Mouse (Mus musculus) heart, adult 2 months (tissue): ENCODE data around the gene Bnc2. TPM values are rescaled to one million over a fixed set of nuclear protein-coding genes. Genes with fewer than 3 reads are reported as not detected.

Experiments used
- DNase-seq, 2 experiments: peaks; one replicate each; pipeline ENCODE4 v3.0.0; 2021
- H3K27ac ChIP-seq: fragments of 200-600 bp; 2 replicates; pipeline ENCODE4 v1.8.1; 2022
- H3K27me3 ChIP-seq: fragments of 200-500 bp; 2 replicates; pipeline ENCODE4 v1.6.1; 2012; ENCODE audit warnings: mild to moderate bottlenecking, low read length, inconsistent platforms, mixed read lengths; ENCODE audit not compliant: control insufficient read depth, insufficient read depth
- H3K36me3 ChIP-seq: fragments of 200-500 bp; 2 replicates; pipeline ENCODE4 v1.6.1; 2012; ENCODE audit warnings: low read length, inconsistent platforms; ENCODE audit not compliant: control insufficient read depth, insufficient read depth
- H3K4me1 ChIP-seq: fragments of 200-500 bp; 2 replicates; pipeline ENCODE4 v1.6.1; 2011; ENCODE audit warnings: low read length; ENCODE audit not compliant: control insufficient read depth, insufficient read depth
- H3K4me3 ChIP-seq: fragments of 200-600 bp; 2 replicates; pipeline ENCODE4 v1.8.1; 2022
- H3K79me2 ChIP-seq: fragments of 200-500 bp; replicated peaks from 2 replicates; pipeline ENCODE4 v1.6.1; 2012; ENCODE audit warnings: mild to moderate bottlenecking, inconsistent platforms, low read length, moderate library complexity, mixed read lengths; ENCODE audit not compliant: control insufficient read depth, insufficient read depth
- H3K9ac ChIP-seq: fragments of 200-500 bp; 2 replicates; pipeline ENCODE4 v1.6.1; 2012; ENCODE audit warnings: low read depth, mild to moderate bottlenecking, control low read depth, inconsistent platforms, low read length, mixed read lengths
- CTCF ChIP-seq: fragments of 200-600 bp; IDR thresholded peaks from 2 replicates; pipeline ENCODE4 v1.8.1; 2022; ENCODE audit warnings: antibody characterized with exemption, mild to moderate bottlenecking, moderate library complexity
- EP300 ChIP-seq: fragments of 200-500 bp; IDR thresholded peaks from 2 replicates; pipeline ENCODE4 v1.6.1; 2011; ENCODE audit warnings: low read depth, low read length, control low read depth; ENCODE audit not compliant: insufficient read depth
- POLR2A ChIP-seq: fragments of 200-500 bp; IDR thresholded peaks from 2 replicates; pipeline ENCODE4 v1.6.1; 2011; ENCODE audit warnings: mild to moderate bottlenecking, low read depth, low read length, control low read depth; ENCODE audit not compliant: insufficient read depth
- WGBS: fragments of 180-500 bp; shearing (Covaris S2); methylation state at CpG from one replicate; pipeline ENCODE4 v1.1.7; 2018; 5-methylcytosine and 5-hydroxymethylcytosine counted together
- intact Hi-C: fragments of 180-260 bp; cut with DNase I; formaldehyde crosslinking; loops from one replicate; pipeline ENCODE4 v1.15.1; 2025
- polyA plus RNA-seq: library from polyadenylated mRNA; depleted of rRNA; stranded (reverse); fragments of >200 nt; gene quantifications from 2 replicates; pipeline ENCODE4 v1.2.3, GENCODE M21; 2012
- total RNA-seq, 2 experiments: library from RNA; stranded (reverse); gene quantifications; 2 replicates each; pipeline ENCODE4 v1.2.3; 2021

Bnc2 gene
- total and polyA plus RNA-seq, 3 experiments = 1.6 to 3.0 (median 2.6) TPM

DNA sequence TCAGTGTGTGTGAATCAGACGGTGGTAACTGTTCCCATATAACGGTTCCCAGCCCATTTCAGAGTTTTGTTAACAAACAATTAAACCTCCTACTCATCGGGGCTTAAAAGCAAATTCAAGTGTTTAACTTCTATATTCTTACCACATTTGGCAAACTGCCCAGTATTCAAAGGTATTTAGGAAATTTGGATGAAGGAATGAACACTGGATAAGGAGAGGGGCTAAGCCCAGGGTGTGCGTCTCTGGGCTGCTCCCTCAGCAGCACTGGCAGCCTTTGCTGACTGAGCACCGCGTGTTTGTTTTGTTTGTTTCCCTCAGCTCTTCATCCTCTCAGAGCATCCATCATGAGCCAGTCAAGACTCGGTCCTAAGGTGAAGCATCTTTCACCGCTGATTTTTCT, 109.0 kb downstream of the Bnc2 start:
- TF ChIP-seq CTCF (no peak), EP300 (no peak), POLR2A (no peak)
- no peak overlapping the region for H3K9ac ChIP-seq
- no peaks in the 10 kb centered on the region for H3K79me2 ChIP-seq
- no peak overlapping the region for H3K4me3 ChIP-seq
- H3K4me1 ChIP-seq = no peaks in the 10 kb centered on the region
- no peaks in the 10 kb centered on the region for H3K27me3 ChIP-seq
- no peaks in the 10 kb centered on the region for H3K36me3 ChIP-seq
- 58% methylated on average over 8 of the region's 8 CpGs for WGBS
- intact Hi-C loops = no loop called here
- H3K27ac ChIP-seq = no peak overlapping the region
- DNase-seq = no peak

DNA sequence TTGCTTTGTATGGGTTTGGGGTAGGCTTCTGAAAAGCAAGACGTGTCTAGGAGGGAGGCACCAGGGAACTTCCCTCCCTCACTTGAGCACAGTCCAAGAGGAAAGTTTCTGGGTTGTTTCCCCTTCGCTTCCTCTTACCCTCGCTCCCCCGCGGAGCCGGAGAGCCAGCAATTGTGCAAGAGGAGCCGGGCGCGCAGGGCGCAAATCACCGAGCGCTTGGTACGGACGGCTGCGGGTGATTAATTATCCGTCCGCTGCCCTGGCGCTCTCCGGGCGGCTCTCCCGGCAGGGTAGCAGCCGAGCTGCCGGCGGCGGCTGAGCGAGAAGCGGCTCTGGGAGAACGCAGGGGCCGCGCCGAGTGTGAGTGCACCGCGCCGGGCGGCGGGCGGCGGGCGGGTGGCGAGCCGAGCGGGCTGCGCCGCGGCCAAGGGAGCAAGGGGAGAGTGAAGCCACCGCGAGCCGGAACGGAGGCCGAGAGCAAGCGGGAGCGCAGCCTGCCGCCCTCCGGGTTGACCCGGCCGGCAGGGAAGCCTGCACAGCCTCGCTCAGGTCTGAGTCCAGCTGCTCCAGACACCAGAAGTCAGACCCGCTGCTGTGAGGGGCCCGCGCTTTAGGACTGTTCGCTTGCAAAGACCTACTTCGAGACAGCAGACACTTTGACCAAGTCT, 129.7 kb downstream of the Bnc2 start:
- 1% methylated on average over 62 of the region's 62 CpGs for WGBS
- intact Hi-C loops = loop anchor here (2.0 kb wide), 1 partner anchor 129 kb away; the partner anchor contains the start of gene Bnc2
- H3K4me3 ChIP-seq = peak overlapping the region; percentile 57
- H3K27ac ChIP-seq = peak overlapping the region; percentile 62
- peak; percentile 76 to 79 for DNase-seq
- peak overlapping the region; percentile 88 for H3K9ac ChIP-seq
- TF ChIP-seq EP300 (no peak), POLR2A (no peak), CTCF (no peak)
- peaks cover 1% of the 10 kb centered on the region for H3K4me1 ChIP-seq
- no peaks in the 10 kb centered on the region for H3K36me3 ChIP-seq
- H3K27me3 ChIP-seq = peaks cover 1% of the 10 kb centered on the region; the same call in 1 of the 2 replicates
- no peaks in the 10 kb centered on the region for H3K79me2 ChIP-seq

- Histone ChIP-seq H3K27ac (no peak overlapping the region), H3K4me1 (peaks cover 1% of the 10 kb centered on the region), H3K4me3 (peak overlapping the region; percentile 57), H3K36me3 (no peaks in the 10 kb centered on the region), H3K79me2 (no peaks in the 10 kb centered on the region), H3K27me3 (peaks cover 1% of the 10 kb centered on the region; the same call in 1 of the 2 replicates), H3K9ac (no peak overlapping the region)
- 85% methylated on average over 2 of the region's 2 CpGs for WGBS
- TF ChIP-seq POLR2A (no peak), CTCF (no peak)
- DNase-seq = no peak
- intact Hi-C loops = loop anchor here (2.0 kb wide), 1 partner anchor 130 kb away; the partner anchor contains the start of gene Bnc2
These were observed 130.4 kb downstream of the Bnc2 start for GRCm38 (mm10) chr4:84544646-84545045.

DNA sequence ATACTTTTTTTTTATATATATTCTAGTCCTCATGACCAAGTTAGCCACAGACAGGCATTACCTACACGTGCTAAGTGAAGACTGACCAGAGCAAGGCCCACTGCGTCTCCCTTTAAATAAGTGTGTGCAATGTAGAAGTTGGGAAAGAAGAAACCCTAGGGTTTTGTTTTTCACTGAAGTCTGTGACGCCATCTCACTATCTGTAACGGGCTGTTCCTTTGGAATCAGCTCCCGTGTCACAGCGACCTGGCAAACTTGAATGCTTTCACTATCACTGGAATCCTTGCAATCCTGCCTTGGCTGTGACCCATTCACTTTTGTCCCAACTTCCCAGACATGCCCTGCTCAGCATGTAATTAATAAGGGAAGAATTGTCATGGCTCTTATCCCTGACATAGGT, 134.5 kb downstream of the Bnc2 start:
- intact Hi-C loops = no loop called here
- Histone ChIP-seq H3K4me3 (no peak overlapping the region), H3K4me1 (peaks cover 1% of the 10 kb centered on the region), H3K79me2 (no peaks in the 10 kb centered on the region), H3K27me3 (peaks cover under 1% of the 10 kb centered on the region; the same call in 1 of the 2 replicates), H3K36me3 (no peaks in the 10 kb centered on the region), H3K9ac (no peak overlapping the region), H3K27ac (no peak overlapping the region)
- no peak for TF ChIP-seq CTCF
- no peak for TF ChIP-seq POLR2A
- no peak for TF ChIP-seq EP300
- WGBS = 41% methylated on average over 6 of the region's 6 CpGs
- peak; percentile 29 to 52 for DNase-seq

DNA sequence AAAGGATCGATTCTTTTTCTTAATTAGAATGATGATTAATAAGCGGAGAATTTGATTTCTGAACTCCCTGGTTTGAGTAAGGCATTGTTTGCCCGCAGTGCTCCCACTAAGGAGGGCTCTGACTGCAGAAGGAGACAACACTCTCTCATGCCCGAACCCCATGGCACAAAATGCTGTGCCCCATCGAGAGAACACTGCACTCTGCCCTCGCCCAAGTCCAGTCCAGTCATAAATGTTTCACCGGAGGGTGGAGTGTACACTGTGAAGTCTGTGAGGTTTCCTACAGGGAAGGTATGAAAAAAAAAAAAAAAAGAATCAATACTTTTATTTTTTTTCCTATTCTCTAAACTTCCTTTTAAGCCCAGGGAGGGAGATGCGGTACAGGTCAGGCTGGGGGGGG, 135.7 kb downstream of the Bnc2 start:
- H3K27me3 ChIP-seq = no peaks in the 10 kb centered on the region
- no peak for DNase-seq
- H3K79me2 ChIP-seq = no peaks in the 10 kb centered on the region
- TF ChIP-seq POLR2A (no peak), EP300 (no peak), CTCF (no peak)
- intact Hi-C loops = no loop called here
- no peak overlapping the region for H3K9ac ChIP-seq
- WGBS = 78% methylated on average over 8 of the region's 8 CpGs
- H3K27ac ChIP-seq = no peak overlapping the region
- no peak overlapping the region for H3K4me3 ChIP-seq
- peaks cover 1% of the 10 kb centered on the region for H3K4me1 ChIP-seq
- H3K36me3 ChIP-seq = no peaks in the 10 kb centered on the region
